11 mouse cellular contexts compared by ENCODE assay signal in the genomic region with DNA sequence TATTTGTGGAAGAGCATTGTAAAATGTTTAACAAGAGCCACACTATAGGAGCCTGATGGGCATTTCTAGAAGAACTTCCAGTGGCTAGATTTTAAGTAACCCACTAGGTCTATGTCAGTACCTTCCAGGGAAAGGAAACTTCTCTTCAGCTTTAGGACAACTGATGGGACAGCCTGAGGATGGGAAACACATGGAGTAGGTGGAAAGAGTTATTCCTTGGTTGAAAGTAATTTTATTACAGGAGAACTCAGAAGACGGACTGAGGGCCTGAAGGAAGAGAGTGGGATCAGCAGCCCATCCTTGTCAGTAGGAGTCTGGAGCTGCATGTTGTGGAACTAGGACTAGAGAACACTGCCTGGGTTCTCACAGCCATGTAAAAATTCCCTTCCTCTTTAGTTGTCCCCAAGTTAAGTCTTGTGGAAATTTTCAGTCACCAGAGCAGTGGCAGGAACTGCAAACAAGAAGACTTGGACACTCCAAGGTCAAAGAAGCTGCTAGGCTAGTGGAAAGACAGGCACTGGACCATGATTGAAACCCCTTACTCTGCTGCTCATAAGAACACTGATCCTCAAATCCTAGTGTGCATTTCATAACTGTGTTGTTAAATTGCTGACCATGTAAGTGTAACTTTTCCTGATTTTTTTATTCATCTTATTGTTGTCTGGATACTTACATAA. TPM values are rescaled to one million over a fixed set of nuclear protein-coding genes. Genes with fewer than 3 reads are reported as not detected.
DNase-seq lines count a peak whose midpoint lies in the region; ATAC-seq and TF ChIP-seq lines count a peak whose summit lies in the region.
"Not testable (repeated sequence)": the region's sequence is repeated elsewhere in the genome, so short reads cannot be mapped to it uniquely, and the experiment has no call there.
"Had no signal": no experiment of that assay in that cellular context is flagged by ENCODE, and none has a peak within 500 bp of the region (broad histone marks: within the 10 kb centered on the region; RNA-seq: fewer than 3 reads in every experiment).

No protein-coding gene starts in this region.

- 18% methylated on average over 1 of the region's 1 CpGs for WGBS in embryonic facial prominence, embryonic 15.5 days
- WGBS in heart, embryonic 11.5 days (ENCODE audit: insufficient replicate concordance) = 35% methylated on average over 1 of the region's 1 CpGs
- 44% methylated on average over 1 of the region's 1 CpGs for WGBS in hindbrain, embryonic 15.5 days
- 38% methylated on average over 1 of the region's 1 CpGs for WGBS in limb, embryonic 11.5 days
- WGBS in lung, embryonic 16.5 days = 28% methylated on average over 1 of the region's 1 CpGs

- H3K27me3 ChIP-seq in G1E (ENCODE audit: insufficient read depth, low read length); embryonic facial prominence, embryonic 15.5 days; heart, embryonic 11.5 days (ENCODE audit: control insufficient read depth, insufficient read depth, low read length); hindbrain, embryonic 15.5 days; limb, embryonic 11.5 days (ENCODE audit: control insufficient read depth, insufficient read depth, low read length); lung, embryonic 16.5 days (ENCODE audit: control insufficient read depth, insufficient read depth, low read depth, low read length): not testable (repeated sequence)

- H3K9me3 ChIP-seq in G1E (replicated peaks) = peaks cover 28% of the 10 kb centered on the region
- H3K9me3 ChIP-seq in embryonic facial prominence, embryonic 15.5 days (replicated peaks) = peaks cover 55% of the 10 kb centered on the region
- H3K9me3 ChIP-seq in heart, embryonic 11.5 days (replicated peaks; ENCODE audit: control insufficient read depth, low read length) = peaks cover 47% of the 10 kb centered on the region
- H3K9me3 ChIP-seq in hindbrain, embryonic 15.5 days = peaks cover 70% of the 10 kb centered on the region
- H3K9me3 ChIP-seq in limb, embryonic 11.5 days (ENCODE audit: control insufficient read depth, low read length) = peaks cover 27% of the 10 kb centered on the region
- H3K9me3 ChIP-seq in lung, embryonic 16.5 days (ENCODE audit: control insufficient read depth, low read length) = peaks cover 46% of the 10 kb centered on the region

- TF ChIP-seq CTCF in G1E (IDR thresholded peaks at IDR 0.05; ENCODE audit: low read depth, low read length) = not testable (repeated sequence)

- H3K4me3 ChIP-seq in G1E (ENCODE audit: low read depth, low read length); embryonic facial prominence, embryonic 15.5 days (replicated peaks); heart, embryonic 11.5 days (ENCODE audit: low read depth, low read length); hindbrain, embryonic 15.5 days; limb, embryonic 11.5 days (ENCODE audit: low read depth, low read length); lung, embryonic 16.5 days (ENCODE audit: low read length): not testable (repeated sequence)

- H3K27ac ChIP-seq in embryonic facial prominence, embryonic 15.5 days (replicated peaks); heart, embryonic 11.5 days (ENCODE audit: low read depth, low read length); hindbrain, embryonic 15.5 days (replicated peaks); limb, embryonic 11.5 days (replicated peaks; ENCODE audit: low read depth, low read length); lung, embryonic 16.5 days (ENCODE audit: low read length): not testable (repeated sequence)

- not testable (repeated sequence) for H3K4me1 ChIP-seq in G1E (ENCODE audit: insufficient read depth, low read depth, low read length); embryonic facial prominence, embryonic 15.5 days; heart, embryonic 11.5 days (ENCODE audit: control insufficient read depth, insufficient read depth, low read length); hindbrain, embryonic 15.5 days (replicated peaks); limb, embryonic 11.5 days (ENCODE audit: control insufficient read depth, insufficient read depth, low read length); lung, embryonic 16.5 days (replicated peaks; ENCODE audit: control insufficient read depth, insufficient read depth, low read length)

- not testable (repeated sequence) for DNase-seq in G1E (ENCODE audit: low spot score); limb, embryonic 11.5 days (ENCODE audit: low spot score)
- peak; percentile 20 for DNase-seq in testis, postnatal 14 days (ENCODE audit: low spot score)

- H3K9ac ChIP-seq in embryonic facial prominence, embryonic 15.5 days; heart, embryonic 11.5 days (ENCODE audit: low read depth, low read length); hindbrain, embryonic 15.5 days; limb, embryonic 11.5 days (ENCODE audit: low read length); lung, embryonic 16.5 days (ENCODE audit: low read length): not testable (repeated sequence)

- not testable (repeated sequence) for H3K4me2 ChIP-seq in embryonic facial prominence, embryonic 15.5 days (replicated peaks); heart, embryonic 11.5 days; hindbrain, embryonic 15.5 days; limb, embryonic 11.5 days (ENCODE audit: low read depth, severe bottlenecking); lung, embryonic 16.5 days (ENCODE audit: low read depth, low read length)

- not testable (repeated sequence) for H3K36me3 ChIP-seq in G1E (replicated peaks); embryonic facial prominence, embryonic 15.5 days; heart, embryonic 11.5 days (ENCODE audit: control insufficient read depth, insufficient read depth, low read length); hindbrain, embryonic 15.5 days; limb, embryonic 11.5 days (ENCODE audit: control insufficient read depth, insufficient read depth, low read length); lung, embryonic 16.5 days (ENCODE audit: control insufficient read depth, insufficient read depth, low read length)

- peak; percentile 51 for ATAC-seq in G1E (ENCODE audit: extremely low read depth, insufficient number of reproducible peaks, low FRiP score, poor library complexity, severe bottlenecking)
- ATAC-seq in embryonic facial prominence, embryonic 15.5 days (ENCODE audit: insufficient number of reproducible peaks, low FRiP score, low TSS enrichment, low read depth) = peak; percentile 71
- ATAC-seq in heart, embryonic 11.5 days (replicated peaks; ENCODE audit: insufficient number of reproducible peaks, low FRiP score, low TSS enrichment) = peak; percentile 53
- peak; percentile 38; the same call in 1 of the 2 replicates for ATAC-seq in hindbrain, embryonic 15.5 days (ENCODE audit: low FRiP score, low read depth)
- peak; percentile 69 for ATAC-seq in limb, embryonic 11.5 days (ENCODE audit: insufficient number of reproducible peaks, low FRiP score, low TSS enrichment, low read depth)
- 0 out of 2 replicates have a peak, but pooled peaks have one; percentile 15 for ATAC-seq in lung, embryonic 16.5 days (ENCODE audit: low read depth)
- peak; percentile 53 for ATAC-seq in monocyte, adult 5-6 weeks (replicated peaks; ENCODE audit: insufficient number of reproducible peaks, low FRiP score, low TSS enrichment, poor library complexity, severe bottlenecking)

RNA-seq across cellular contexts. Expression of gene Zfp978, which starts 25.3 kb away (rescaled TPM):
- total RNA-seq in G1E (2014; fragmentation: Nextera tagmentation) (not detected in 2 replicates), G1E (2017) (0.58 and 0.60 TPM in 2 replicates)
- not detected in 2 replicates for polyA plus RNA-seq in G1E (2012)
- polyA plus RNA-seq in embryonic facial prominence, embryonic 15.5 days (2015; fragmentation: Nextera tagmentation; extraction: Ambion mirVana) = not detected in 2 replicates
- 0.20 TPM in 1 of 2 replicates, not detected in the other for polyA plus RNA-seq in heart, embryonic 11.5 days (2014; fragmentation: Nextera tagmentation; extraction: Ambion mirVana)
- polyA plus RNA-seq in hindbrain, embryonic 15.5 days (2015; fragmentation: Nextera tagmentation; extraction: Ambion mirVana) = 0.14 TPM in 1 of 2 replicates, not detected in the other
- not detected in 2 replicates for polyA plus RNA-seq in limb, embryonic 11.5 days (2014; fragmentation: Nextera tagmentation; extraction: Ambion mirVana)
- polyA plus RNA-seq in lung, embryonic 16.5 days (2015; fragmentation: Nextera tagmentation; extraction: Ambion mirVana) = 0.25 TPM in 1 of 2 replicates, not detected in the other
- not detected in 3 replicates for total RNA-seq in monocyte, adult 5-6 weeks (2017)
- total RNA-seq: layer of hippocampus, adult 2 months had no signal
- polyA plus RNA-seq: thymus, adult 2 months had no signal

RNA-seq across cellular contexts. Expression of gene Zfp988, which starts 30.4 kb away (rescaled TPM):
- total RNA-seq in G1E (2014; fragmentation: Nextera tagmentation) (2.0 and 3.6 TPM in 2 replicates), G1E (2017) (0.16 and 0.41 TPM in 2 replicates)
- 0.03 TPM in 1 of 2 replicates, not detected in the other for polyA plus RNA-seq in G1E (2012)
- polyA plus RNA-seq in embryonic facial prominence, embryonic 15.5 days (2015; fragmentation: Nextera tagmentation; extraction: Ambion mirVana) = not detected in 2 replicates
- 0.11 TPM in 1 of 2 replicates, not detected in the other for polyA plus RNA-seq in heart, embryonic 11.5 days (2014; fragmentation: Nextera tagmentation; extraction: Ambion mirVana)
- polyA plus RNA-seq in hindbrain, embryonic 15.5 days (2015; fragmentation: Nextera tagmentation; extraction: Ambion mirVana) = 0.10 and 0.12 TPM in 2 replicates
- 0.11 and 0.15 TPM in 2 replicates for polyA plus RNA-seq in limb, embryonic 11.5 days (2014; fragmentation: Nextera tagmentation; extraction: Ambion mirVana)
- 0.06 TPM in 1 of 2 replicates, not detected in the other for polyA plus RNA-seq in lung, embryonic 16.5 days (2015; fragmentation: Nextera tagmentation; extraction: Ambion mirVana)
- total RNA-seq in monocyte, adult 5-6 weeks (2017) = not detected in 3 replicates
- total RNA-seq: heart, adult 8-10 months; layer of hippocampus, adult 2 months had no signal
- polyA plus RNA-seq: thymus, adult 2 months had no signal

Comparison
In these comparisons a context has a peak if more than half of its experiments do, and no peak if none do; other contexts are left out.
1. ATAC-seq: peak in every context shown above with its lines; median percentile 71 in embryonic facial prominence, embryonic 15.5 days; 69 in limb, embryonic 11.5 days; 53 in heart, embryonic 11.5 days; 53 in monocyte, adult 5-6 weeks; 51 in G1E; 38 in hindbrain, embryonic 15.5 days; 15 in lung, embryonic 16.5 days.